Mouse (Mus musculus) testis, adult 2 months (tissue): ENCODE results near the gene Cep164.

Experiments
- CTCF ChIP-seq: fragments of 200-500 bp; IDR thresholded peaks from 2 replicates; pipeline ENCODE4 v1.5.1; 2012; ENCODE audit warnings: low read depth, mild to moderate bottlenecking, inconsistent platforms, low read length, moderate library complexity; ENCODE audit not compliant: control insufficient read depth, insufficient read depth, insufficient replicate concordance
- POLR2A ChIP-seq: fragments of 200-500 bp; IDR thresholded peaks from 2 replicates; pipeline ENCODE4 v1.6.1; 2012; ENCODE audit warnings: low read depth, mild to moderate bottlenecking, inconsistent platforms, low read length, moderate library complexity; ENCODE audit not compliant: control insufficient read depth

DNA sequence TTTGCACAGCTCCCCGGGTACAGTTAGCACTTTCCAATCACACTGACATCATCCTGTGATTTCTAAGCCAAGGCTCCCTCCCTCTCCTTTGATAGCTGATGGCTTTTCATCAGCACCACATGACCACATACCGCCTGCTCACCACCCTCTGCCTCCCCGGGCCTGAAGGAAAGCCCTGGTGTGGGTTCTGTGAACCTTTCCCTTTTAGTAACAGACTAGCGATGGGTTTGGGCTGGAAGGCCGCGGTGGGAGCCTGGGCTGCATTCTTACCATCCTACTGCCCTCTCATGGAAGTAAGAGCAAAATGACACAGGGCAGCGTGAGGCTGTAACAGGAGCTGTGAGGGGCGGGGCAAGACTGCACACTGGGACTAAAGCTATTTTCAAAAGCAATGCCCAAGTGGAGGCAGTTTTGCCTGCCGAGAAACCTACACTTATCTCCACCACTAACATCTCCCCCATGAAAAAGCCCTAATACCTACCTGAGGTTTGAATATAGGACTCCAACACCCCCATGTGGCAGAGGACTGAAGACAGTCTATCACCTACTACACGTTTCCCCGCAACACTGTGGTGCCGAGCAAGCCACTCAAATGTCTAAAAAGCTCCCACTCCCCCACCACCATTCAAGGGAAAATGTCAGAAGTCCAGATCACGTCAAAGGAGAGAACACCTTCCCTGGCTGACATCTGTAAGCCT lies 29.9 kb downstream of the Cep164 start:
- TF ChIP-seq CTCF: peak; percentile 23; the same call in 1 of the 2 replicates
- no peak for TF ChIP-seq POLR2A
